Mouse (Mus musculus): ENCODE measurements around the gene Sema4a.

Sema4a gene

GRCm38 (mm10) chr3:88425708-88426420 is 35.1 kb downstream of the Sema4a start:
- peak in 1 of 2 experiments; percentile 55 for DNase-seq

- no peak for DNase-seq
Observed at GRCm38 (mm10) chr3:88425330-88425689, 35.7 kb downstream of the Sema4a start.

- DNase-seq, result peak; percentile 95 to 98
Observed at GRCm38 (mm10) chr3:88424605-88425329, 36.2 kb downstream of the Sema4a start, which contains the start of gene Slc25a44. Slc25a44 (minus strand) TSS chr3:88425139.

GRCm38 (mm10) chr3:88422020-88422720 is 38.8 kb downstream of the Sema4a start:
- DNase-seq, result peak; percentile 57 to 73

- DNase-seq, result peak; percentile 48 to 51
Observed at GRCm38 (mm10) chr3:88420771-88421170, 40.2 kb downstream of the Sema4a start.

- no peak for DNase-seq
Observed at GRCm38 (mm10) chr3:88418016-88418415, 43.0 kb downstream of the Sema4a start.

GRCm38 (mm10) chr3:88415668-88416067 is 45.3 kb downstream of the Sema4a start:
- no peak for DNase-seq

- DNase-seq, result no peak
Observed at GRCm38 (mm10) chr3:88412636-88413035, 48.3 kb downstream of the Sema4a start.

GRCm38 (mm10) chr3:88411681-88412080 is 49.3 kb downstream of the Sema4a start:
- DNase-seq, result no peak

GRCm38 (mm10) chr3:88410645-88411031 is 50.3 kb downstream of the Sema4a start:
- peak; percentile 14 to 38 for DNase-seq

GRCm38 (mm10) chr3:88409741-88410644 is 51.0 kb downstream of the Sema4a start, which contains the start of gene Pmf1:
Pmf1 (minus strand) TSS chr3:88410331.
- peak; percentile 96 to 98 for DNase-seq

- DNase-seq, result peak in 1 of 2 experiments; percentile 28
Observed at GRCm38 (mm10) chr3:88408953-88409352, 52.0 kb downstream of the Sema4a start.

GRCm38 (mm10) chr3:88407529-88407928 is 53.5 kb downstream of the Sema4a start:
- DNase-seq, result no peak

- peak; percentile 70 to 75 for DNase-seq
Observed at GRCm38 (mm10) chr3:88407090-88407489, 53.9 kb downstream of the Sema4a start.

GRCm38 (mm10) chr3:88403522-88404230 is 57.3 kb downstream of the Sema4a start:
- DNase-seq, result no peak

- no peak for DNase-seq
Observed at GRCm38 (mm10) chr3:88398666-88399065, 62.3 kb downstream of the Sema4a start.

- DNase-seq, result no peak
Observed at GRCm38 (mm10) chr3:88395742-88396141, 65.2 kb downstream of the Sema4a start.

- no peak for DNase-seq
Observed at GRCm38 (mm10) chr3:88395288-88395687, 65.7 kb downstream of the Sema4a start.

GRCm38 (mm10) chr3:88393776-88394375 is 67.1 kb downstream of the Sema4a start:
- no peak for DNase-seq
